Mouse (Mus musculus) megakaryocyte, embryonic 14.5 days (primary cell): ENCODE measurements around the gene Bpifb1.

ENCODE experiments used
- FLI1 ChIP-seq: IDR thresholded peaks from 2 replicates; pipeline ENCODE4 v1.6.1; 2012; ENCODE audit warnings: low read length, inconsistent platforms, mixed read lengths
- GATA1 ChIP-seq: IDR thresholded peaks from 3 replicates; pipeline ENCODE4 v1.6.1; 2012; ENCODE audit warnings: mixed read lengths, low read length, inconsistent platforms, borderline replicate concordance

GRCm38 (mm10) chr2:154193994-154194504 is 3.4 kb downstream of the Bpifb1 start:
- no peak for TF ChIP-seq GATA1
- TF ChIP-seq FLI1, result no peak
